Mouse (Mus musculus) lung, embryonic 14.5 days (tissue): ENCODE results near the gene Rgs10. TPM values are rescaled to one million over a fixed set of nuclear protein-coding genes. Genes with fewer than 3 reads are reported as not detected.

Experiments
- ATAC-seq: fragments of 200-750 bp; cut with Nextera tagmentation; 2 replicates; pipeline ENCODE4 v1.8.0; 2017; ENCODE audit warnings: mild to moderate bottlenecking, moderate TSS enrichment, moderate library complexity; ENCODE audit not compliant: insufficient read depth
- DNase-seq: peaks from one replicate; pipeline ENCODE4 v3.0.0-alpha.2; 2015
- H3K27ac ChIP-seq: fragments of 300-500 bp; sonication (generic); 2 replicates; pipeline ENCODE4 v1.5.1; 2014; ENCODE audit warnings: low read depth, mild to moderate bottlenecking, moderate library complexity
- H3K27me3 ChIP-seq: fragments of 300-500 bp; sonication (generic); 2 replicates; pipeline ENCODE4 v1.6.1; 2014; ENCODE audit warnings: low read length, control low read depth; ENCODE audit not compliant: insufficient read depth
- H3K36me3 ChIP-seq: fragments of 300-500 bp; sonication (generic); 2 replicates; pipeline ENCODE4 v1.6.1; 2014; ENCODE audit warnings: control low read depth; ENCODE audit not compliant: insufficient read depth
- H3K4me1 ChIP-seq: fragments of 300-500 bp; sonication (generic); 2 replicates; pipeline ENCODE4 v1.6.1; 2014; ENCODE audit warnings: antibody characterized with exemption, control low read depth; ENCODE audit not compliant: insufficient read depth
- H3K4me2 ChIP-seq: fragments of 300-500 bp; sonication (generic); 2 replicates; pipeline ENCODE4 v1.6.1; 2014; ENCODE audit warnings: mild to moderate bottlenecking
- H3K4me3 ChIP-seq: fragments of 300-500 bp; sonication (generic); 2 replicates; pipeline ENCODE4 v1.5.1; 2014; ENCODE audit warnings: low read depth, low read length
- H3K9ac ChIP-seq: fragments of 300-500 bp; sonication (generic); 2 replicates; pipeline ENCODE4 v1.6.1; 2014
- H3K9me3 ChIP-seq: fragments of 300-500 bp; sonication (generic); 2 replicates; pipeline ENCODE4 v1.6.1; 2016; ENCODE audit warnings: low read depth, low read length, control low read depth
- CTCF ChIP-seq: IDR thresholded peaks from 2 replicates; pipeline ENCODE4 v1.5.1; 2016; ENCODE audit warnings: antibody characterized with exemption, low read depth
- WGBS: fragments of 180-500 bp; shearing (Covaris S2); extraction: QIAGEN DNeasy Blood & Tissue Kit; methylation state at CpG from one replicate; pipeline ENCODE4 v1.1.7; 2014; 5-methylcytosine and 5-hydroxymethylcytosine counted together
- polyA plus RNA-seq: library from polyadenylated mRNA; unstranded; fragments of >200 nt; fragmentation: Nextera tagmentation; extraction: Ambion mirVana; gene quantifications from 2 replicates; pipeline ENCODE4 v1.2.1, GENCODE M21; 2014

The Rgs10 gene
- polyA plus RNA-seq, 1 experiment from 2014 or later: 31.1 TPM

- H3K27ac ChIP-seq: no peak overlapping the region
- DNase-seq: no peak
- H3K4me3 ChIP-seq: no peak overlapping the region
Measured at GRCm38 (mm10) chr7:128365096-128365715, 53.4 kb downstream of the Rgs10 start.

GRCm38 (mm10) chr7:128364526-128364925, 54.0 kb downstream of the Rgs10 start:
- Histone ChIP-seq H3K36me3 (no peaks in the 10 kb centered on the region), H3K4me3 (no peak overlapping the region), H3K9me3 (no peaks in the 10 kb centered on the region), H3K4me2 (no peak overlapping the region), H3K27me3 (no peaks in the 10 kb centered on the region), H3K9ac (no peak overlapping the region), H3K27ac (no peak overlapping the region), H3K4me1 (peaks cover 7% of the 10 kb centered on the region; the same call in 1 of the 2 replicates)
- 51% methylated on average over 11 of the region's 11 CpGs for WGBS
- DNase-seq: no peak
- no peak for TF ChIP-seq CTCF
- ATAC-seq: no peak

More at GRCm38 (mm10) chr7:128365096-128365715, 53.4 kb downstream of the Rgs10 start:
- no peak overlapping the region for H3K4me2 ChIP-seq
- no peaks in the 10 kb centered on the region for H3K36me3 ChIP-seq
- H3K9me3 ChIP-seq: no peaks in the 10 kb centered on the region
- H3K27me3 ChIP-seq: no peaks in the 10 kb centered on the region
- no peak overlapping the region for H3K9ac ChIP-seq
- ATAC-seq: no peak
- H3K4me1 ChIP-seq: peaks cover 7% of the 10 kb centered on the region; the same call in 1 of the 2 replicates
- TF ChIP-seq CTCF: peak; percentile 33
- WGBS: 57% methylated on average over 4 of the region's 4 CpGs

GRCm38 (mm10) chr7:128363806-128364205, 54.8 kb downstream of the Rgs10 start:
- H3K27me3 ChIP-seq: no peaks in the 10 kb centered on the region
- peaks cover 7% of the 10 kb centered on the region; the same call in 1 of the 2 replicates for H3K4me1 ChIP-seq
- no peak for ATAC-seq
- no peaks in the 10 kb centered on the region for H3K9me3 ChIP-seq
- no peak for TF ChIP-seq CTCF
- no peak overlapping the region for H3K27ac ChIP-seq
- no peaks in the 10 kb centered on the region for H3K36me3 ChIP-seq
- H3K4me2 ChIP-seq: no peak overlapping the region
- no peak overlapping the region for H3K9ac ChIP-seq
- H3K4me3 ChIP-seq: no peak overlapping the region
- no peak for DNase-seq
- WGBS: 63% methylated on average over 10 of the region's 10 CpGs

- no peak overlapping the region for H3K27ac ChIP-seq
- 61% methylated on average over 4 of the region's 4 CpGs for WGBS
- H3K9me3 ChIP-seq: no peaks in the 10 kb centered on the region
Measured at GRCm38 (mm10) chr7:128362916-128363315, 55.6 kb downstream of the Rgs10 start.

GRCm38 (mm10) chr7:128359741-128360140, 58.8 kb downstream of the Rgs10 start:
- DNase-seq (no peak), ATAC-seq (no peak)
- TF ChIP-seq CTCF: peak; percentile 37; the same call in 1 of the 2 replicates
- Histone ChIP-seq H3K9ac (no peak overlapping the region), H3K36me3 (no peaks in the 10 kb centered on the region), H3K4me3 (no peak overlapping the region), H3K4me2 (no peak overlapping the region), H3K27ac (no peak overlapping the region), H3K27me3 (no peaks in the 10 kb centered on the region), H3K4me1 (no peaks in the 10 kb centered on the region), H3K9me3 (no peaks in the 10 kb centered on the region)
- WGBS: 64% methylated on average over 9 of the region's 9 CpGs

More at GRCm38 (mm10) chr7:128362916-128363315, 55.6 kb downstream of the Rgs10 start:
- no peak for ATAC-seq
- Histone ChIP-seq H3K4me3 (no peak overlapping the region), H3K27me3 (no peaks in the 10 kb centered on the region), H3K4me2 (no peak overlapping the region), H3K36me3 (no peaks in the 10 kb centered on the region), H3K4me1 (peaks cover 3% of the 10 kb centered on the region; the same call in 1 of the 2 replicates), H3K9ac (no peak overlapping the region)
- DNase-seq: no peak
- no peak for TF ChIP-seq CTCF

GRCm38 (mm10) chr7:128359164-128359563, 59.4 kb downstream of the Rgs10 start:
- 61% methylated on average over 7 of the region's 7 CpGs for WGBS
- no peaks in the 10 kb centered on the region for H3K4me1 ChIP-seq
- H3K27me3 ChIP-seq: no peaks in the 10 kb centered on the region
- DNase-seq (no peak), ATAC-seq (no peak)
- no peak overlapping the region for H3K9ac ChIP-seq
- no peak overlapping the region for H3K27ac ChIP-seq
- no peak overlapping the region for H3K4me3 ChIP-seq
- H3K36me3 ChIP-seq: no peaks in the 10 kb centered on the region
- H3K9me3 ChIP-seq: no peaks in the 10 kb centered on the region
- H3K4me2 ChIP-seq: no peak overlapping the region
- TF ChIP-seq CTCF: no peak

GRCm38 (mm10) chr7:128358741-128359140, 59.8 kb downstream of the Rgs10 start:
- no peak overlapping the region for H3K4me2 ChIP-seq
- no peak for ATAC-seq

More at GRCm38 (mm10) chr7:128358741-128359140, 59.8 kb downstream of the Rgs10 start:
- H3K4me1 ChIP-seq: no peaks in the 10 kb centered on the region
- H3K27ac ChIP-seq: no peak overlapping the region
- H3K27me3 ChIP-seq: no peaks in the 10 kb centered on the region
- DNase-seq: no peak
- TF ChIP-seq CTCF: no peak
- H3K4me3 ChIP-seq: no peak overlapping the region
- no peaks in the 10 kb centered on the region for H3K36me3 ChIP-seq
- H3K9me3 ChIP-seq: no peaks in the 10 kb centered on the region
- WGBS: 76% methylated on average over 9 of the region's 9 CpGs
- no peak overlapping the region for H3K9ac ChIP-seq
